Mouse (Mus musculus) yolk sac, embryonic 10.5 days (tissue): Measurements from ENCODE around the gene 4931440F15Rik.
"Not testable (repeated sequence)": the region's sequence is repeated elsewhere in the genome, so short reads cannot be mapped to it uniquely, and the experiment has no call there.

Experiments used
- DNase-seq: peaks from one replicate; pipeline ENCODE4 v3.0.0-alpha.2; 2017; ENCODE audit warnings: low spot score

The 4931440F15Rik gene

DNA sequence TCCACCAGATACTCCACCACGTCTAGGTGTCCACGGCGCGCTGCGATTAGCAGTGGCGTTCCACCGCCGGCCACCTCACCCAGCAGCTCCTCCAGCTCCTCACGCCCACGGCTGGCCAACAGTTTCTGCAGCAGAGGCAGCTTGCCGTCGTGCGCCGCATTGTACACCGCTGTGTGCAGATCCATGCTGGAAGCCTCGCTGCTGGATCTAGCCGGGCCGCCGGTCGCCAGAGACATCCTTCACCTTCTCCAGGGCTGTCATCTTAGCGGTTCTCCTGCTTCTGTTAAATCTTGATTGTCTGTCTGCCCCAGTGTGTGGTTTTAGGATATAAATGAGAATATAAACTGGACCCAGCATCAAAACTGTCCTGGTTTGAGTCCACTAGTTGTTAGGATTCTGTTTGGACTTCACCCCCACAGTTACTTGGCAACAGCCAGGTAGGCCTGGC, at the start of gene 4931440F15Rik:
4931440F15Rik (minus strand) TSS at position 398 of the 448 bp plus-strand sequence.
- not testable (repeated sequence) for DNase-seq

DNA sequence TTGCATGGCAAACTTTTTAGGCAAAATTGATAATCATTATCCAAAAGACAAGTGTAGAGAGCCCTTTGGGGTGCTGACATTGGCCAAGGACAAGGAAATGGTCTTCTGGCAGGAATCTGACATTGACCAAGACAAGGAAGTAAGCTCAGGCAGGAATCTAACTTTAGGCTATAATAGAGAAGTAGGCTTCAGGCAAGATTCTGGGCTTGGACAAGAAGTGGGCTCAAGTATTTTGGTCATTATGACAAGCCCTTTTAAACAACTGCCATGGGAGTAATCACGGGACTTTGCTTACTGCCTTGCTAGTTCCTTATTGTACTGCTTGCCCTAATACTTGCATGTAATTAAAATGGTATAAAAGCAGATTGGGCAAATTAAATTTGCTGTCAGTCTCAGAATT, 49.3 kb upstream of the 4931440F15Rik start:
- not testable (repeated sequence) for DNase-seq

- no peak for DNase-seq
These were observed 44.7 kb upstream of the 4931440F15Rik start for GRCm38 (mm10) chr11:29870174-29870573.

- DNase-seq, result no peak
These were observed 38.8 kb upstream of the 4931440F15Rik start for GRCm38 (mm10) chr11:29864269-29864668.

DNA sequence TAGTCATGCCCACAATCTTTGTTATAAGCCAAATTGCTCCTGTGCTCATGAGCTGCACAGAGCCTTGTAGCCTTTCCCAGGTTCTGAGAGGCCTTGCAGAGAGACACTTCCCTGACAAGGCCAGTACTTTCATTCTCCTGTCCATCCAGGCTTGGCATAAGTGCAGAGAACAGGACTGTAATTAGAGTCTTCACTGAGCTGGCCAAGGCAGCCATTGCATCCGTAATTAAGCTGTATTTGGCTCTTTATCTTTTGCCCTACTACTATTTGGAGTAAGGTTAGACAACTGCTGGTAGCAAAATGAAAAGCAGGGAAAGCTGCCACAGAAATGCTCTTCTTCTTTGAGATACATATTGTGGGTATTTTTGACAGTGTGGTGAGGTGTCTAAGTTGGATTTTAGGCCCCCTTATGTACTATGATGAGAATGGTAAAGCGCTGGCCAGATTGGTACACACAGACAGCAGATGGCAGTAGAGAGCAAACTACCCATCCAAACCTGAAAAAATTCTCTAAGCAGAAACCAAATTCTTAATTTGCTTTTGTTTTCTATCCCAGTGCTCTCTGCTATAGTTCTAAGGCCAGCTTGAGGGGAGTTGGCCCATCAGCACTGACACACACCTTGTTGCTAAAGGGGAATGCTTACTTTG, 36.4 kb upstream of the 4931440F15Rik start:
- no peak for DNase-seq

GRCm38 (mm10) chr11:29861040-29861439, 35.6 kb upstream of the 4931440F15Rik start:
- DNase-seq, result no peak

DNA sequence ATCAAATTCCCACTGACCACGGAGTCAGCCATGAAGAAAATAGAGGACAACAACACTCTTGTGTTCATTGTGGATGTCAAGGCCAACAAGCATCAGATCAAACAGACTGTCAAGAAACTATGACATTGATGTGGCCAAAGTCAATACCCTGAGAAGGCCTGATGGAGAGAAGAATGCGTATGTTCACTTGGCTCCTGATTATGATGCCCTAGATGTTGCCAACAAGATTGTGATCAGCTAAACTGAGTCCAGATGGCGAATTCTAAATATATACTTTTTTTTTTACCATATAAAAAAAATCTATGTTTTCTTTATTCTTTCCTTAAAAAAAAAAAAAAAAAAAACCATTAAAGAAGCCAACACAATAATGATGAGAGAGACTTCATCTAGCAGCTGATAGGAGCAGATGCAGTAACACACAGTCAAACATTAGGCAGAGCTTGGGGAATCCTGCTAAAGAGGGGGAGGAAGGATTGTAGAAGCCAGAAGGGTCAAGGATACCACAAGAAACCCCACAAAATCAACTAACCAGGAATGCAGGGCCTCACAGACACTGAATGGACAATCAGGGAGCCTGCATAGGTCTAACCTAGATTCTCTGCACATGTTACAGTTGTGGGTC, 15.2 kb upstream of the 4931440F15Rik start:
- no peak for DNase-seq

- DNase-seq, result no peak
These were observed 14.3 kb upstream of the 4931440F15Rik start for GRCm38 (mm10) chr11:29839781-29840180.

- DNase-seq, result no peak
These were observed 11.6 kb upstream of the 4931440F15Rik start for GRCm38 (mm10) chr11:29837066-29837465.

DNA sequence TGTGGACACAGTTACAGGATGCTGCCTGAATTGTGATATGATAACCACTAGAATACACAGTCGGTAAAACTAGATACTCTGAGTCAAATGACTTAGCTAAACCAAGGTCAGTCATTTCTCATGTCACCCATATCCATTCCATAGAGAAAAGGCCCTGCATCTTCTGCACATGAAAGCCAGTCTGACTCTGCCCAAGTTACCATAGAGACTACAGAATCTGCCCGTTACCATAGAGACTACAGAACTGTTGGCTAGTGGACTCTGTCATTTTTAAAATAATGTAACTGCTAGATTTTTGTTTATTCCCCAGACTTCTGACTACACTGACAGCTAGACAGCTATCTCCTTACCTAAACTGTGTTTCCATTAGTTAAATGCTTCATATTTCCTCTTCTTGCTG, 2.3 kb upstream of the 4931440F15Rik start:
- DNase-seq, result no peak

GRCm38 (mm10) chr11:29826001-29826400, 533 bp upstream of the 4931440F15Rik start:
- no peak for DNase-seq

DNA sequence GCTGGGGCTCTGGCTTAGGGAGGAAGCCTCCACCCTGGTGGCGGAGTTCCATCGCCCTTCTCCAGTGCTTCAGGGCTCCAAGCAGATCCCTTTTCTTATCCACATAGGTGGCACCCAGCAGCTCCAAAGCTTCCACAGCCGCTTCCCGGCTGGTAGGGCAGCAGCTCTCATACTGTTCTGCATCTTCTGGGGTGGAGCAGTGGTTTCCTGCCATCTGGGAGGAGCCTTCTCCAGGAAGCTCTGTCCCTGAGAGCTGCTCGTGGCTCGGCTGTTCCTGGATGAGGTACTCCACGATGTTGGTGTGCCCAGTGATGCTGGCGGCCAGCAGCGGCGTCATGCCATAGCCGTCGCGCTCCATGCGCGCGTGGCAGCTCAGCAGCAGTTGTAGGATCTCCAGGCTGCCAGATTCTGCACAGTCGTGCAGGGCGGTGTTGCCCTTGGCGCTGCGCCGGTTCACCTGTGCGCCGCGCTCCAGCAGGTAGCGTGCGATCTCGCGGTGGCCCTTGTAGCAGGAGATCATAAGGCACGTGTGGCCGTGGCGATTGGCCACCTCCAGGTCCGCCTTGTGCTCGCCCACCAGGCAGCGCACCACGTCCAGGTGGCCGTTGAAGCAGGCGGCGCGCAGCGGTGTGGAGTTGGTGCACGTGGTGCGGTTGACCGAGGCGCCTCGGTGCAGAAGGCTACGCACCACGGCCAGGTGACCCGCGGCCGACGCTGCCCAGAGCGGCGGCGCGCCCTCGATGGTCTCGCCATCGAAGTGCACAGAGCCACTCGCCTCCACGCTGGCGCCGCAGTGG, 796 bp downstream of the 4931440F15Rik start:
- DNase-seq, result not testable (repeated sequence)

GRCm38 (mm10) chr11:29823141-29823540, 2.3 kb downstream of the 4931440F15Rik start:
- no peak for DNase-seq

GRCm38 (mm10) chr11:29815670-29816069, 9.8 kb downstream of the 4931440F15Rik start:
- DNase-seq, result no peak

- DNase-seq, result peak; percentile 20
These were observed 10.2 kb downstream of the 4931440F15Rik start for GRCm38 (mm10) chr11:29815261-29815660.

- no peak for DNase-seq
These were observed 12.2 kb downstream of the 4931440F15Rik start for GRCm38 (mm10) chr11:29813267-29813666.

DNA sequence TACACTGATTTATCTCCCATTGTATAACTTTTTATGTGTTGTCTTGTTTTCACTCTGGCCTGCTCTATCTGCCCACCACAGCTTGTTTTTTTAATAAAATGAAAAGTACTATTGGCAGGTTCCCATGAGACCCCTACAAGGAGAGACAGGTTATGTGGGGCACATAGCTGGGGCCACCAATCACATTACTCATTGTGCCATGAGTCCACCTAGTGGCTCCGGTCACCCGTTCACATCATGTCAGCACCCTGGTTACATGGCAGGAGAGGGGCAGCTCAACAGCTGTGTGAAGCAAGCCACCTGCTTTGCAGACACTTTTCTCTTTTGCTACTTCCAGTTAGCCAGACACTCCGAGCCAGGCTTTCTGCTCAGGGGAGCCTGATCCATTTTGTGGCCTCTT, 13.0 kb downstream of the 4931440F15Rik start:
- no peak for DNase-seq

- no peak for DNase-seq
These were observed 15.1 kb downstream of the 4931440F15Rik start for GRCm38 (mm10) chr11:29810324-29810723.

DNA sequence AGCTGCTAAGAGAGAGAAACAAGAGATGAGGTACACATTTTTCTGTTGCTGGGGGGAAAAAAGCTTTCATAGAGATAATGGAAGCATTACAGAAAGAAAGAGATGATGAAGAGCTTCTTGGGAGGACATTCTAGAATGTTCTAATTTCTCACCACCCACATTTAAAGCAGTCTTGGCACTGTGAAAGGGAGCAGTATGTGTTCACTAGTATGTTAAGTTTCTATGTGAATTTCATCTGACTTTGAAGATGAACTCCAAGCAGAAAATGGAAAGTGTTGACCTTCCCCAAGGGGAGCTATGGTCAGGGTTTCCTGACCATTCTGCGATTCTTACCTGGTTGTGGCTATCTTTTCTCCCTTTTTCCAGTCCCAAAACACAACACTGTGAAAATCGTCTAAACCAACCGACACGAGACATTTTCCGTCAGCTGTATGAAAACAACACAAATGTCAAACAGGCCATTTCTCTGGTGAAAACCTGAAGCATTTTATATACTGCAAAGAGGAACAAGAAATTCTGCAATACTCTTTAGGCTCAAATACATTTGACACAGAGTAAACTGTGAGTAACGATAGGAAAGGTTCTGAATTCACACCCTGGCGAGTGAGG, 16.4 kb downstream of the 4931440F15Rik start:
- no peak for DNase-seq

GRCm38 (mm10) chr11:29808173-29808980, 17.1 kb downstream of the 4931440F15Rik start:
- DNase-seq, result no peak

DNA sequence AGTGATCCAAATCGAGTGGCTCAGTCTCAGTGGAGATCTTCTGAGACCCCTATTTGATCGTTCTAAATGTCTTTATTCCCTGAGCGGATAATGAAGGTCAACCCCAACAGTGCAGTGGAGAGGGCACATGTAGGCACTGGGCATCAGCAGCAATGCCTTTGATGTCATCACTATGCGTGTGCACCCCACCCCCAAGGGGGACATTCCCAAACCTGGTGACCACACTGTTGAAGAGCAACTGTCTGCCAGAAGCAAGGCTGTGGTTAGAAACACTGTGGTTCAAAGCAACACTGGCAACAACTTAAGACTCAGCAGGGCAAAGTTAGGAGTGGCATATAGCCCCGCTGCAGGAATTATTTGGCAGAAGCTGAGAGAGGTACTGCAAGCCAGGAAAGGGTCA, 18.1 kb downstream of the 4931440F15Rik start:
- no peak for DNase-seq
